Mouse (Mus musculus): ENCODE results near the gene Stpg2.
"Not testable (repeated sequence)": the region's sequence is repeated elsewhere in the genome, so short reads cannot be mapped to it uniquely, and the experiment has no call there.

Gene Stpg2

GRCm38 (mm10) chr3:139419142-139419541 is 213.6 kb downstream of the Stpg2 start:
- DNase-seq (ENCODE audit: low read depth): no peak

- DNase-seq (ENCODE audit: low read depth): no peak
Observed at GRCm38 (mm10) chr3:139442170-139442569, 236.7 kb downstream of the Stpg2 start.

GRCm38 (mm10) chr3:139495939-139496338 is 290.4 kb downstream of the Stpg2 start:
- no peak for DNase-seq (ENCODE audit: low read depth)

- DNase-seq (ENCODE audit: low read depth): no peak
Observed at GRCm38 (mm10) chr3:139502216-139502615, 296.7 kb downstream of the Stpg2 start.

- DNase-seq (ENCODE audit: low read depth): no peak
Observed at GRCm38 (mm10) chr3:139509275-139509985, 303.9 kb downstream of the Stpg2 start.

- no peak for DNase-seq (ENCODE audit: low read depth)
Observed at GRCm38 (mm10) chr3:139578496-139578895, 373.0 kb downstream of the Stpg2 start.

- no peak for DNase-seq (ENCODE audit: low read depth)
Observed at GRCm38 (mm10) chr3:139581298-139581697, 375.8 kb downstream of the Stpg2 start.

- DNase-seq (ENCODE audit: low read depth): no peak
Observed at GRCm38 (mm10) chr3:139599508-139599907, 394.0 kb downstream of the Stpg2 start.

GRCm38 (mm10) chr3:139608267-139608666 is 402.8 kb downstream of the Stpg2 start:
- DNase-seq (ENCODE audit: low read depth): not testable (repeated sequence)

- no peak for DNase-seq (ENCODE audit: low read depth)
Observed at GRCm38 (mm10) chr3:139614641-139615040, 409.1 kb downstream of the Stpg2 start.

- no peak for DNase-seq (ENCODE audit: low read depth)
Observed at GRCm38 (mm10) chr3:139615791-139616190, 410.3 kb downstream of the Stpg2 start.

- DNase-seq (ENCODE audit: low read depth): no peak
Observed at GRCm38 (mm10) chr3:139637887-139638286, 432.4 kb downstream of the Stpg2 start.

- no peak for DNase-seq (ENCODE audit: low read depth)
Observed at GRCm38 (mm10) chr3:139651505-139651904, 446.0 kb downstream of the Stpg2 start.

- no peak for DNase-seq (ENCODE audit: low read depth)
Observed at GRCm38 (mm10) chr3:139659416-139659815, 453.9 kb downstream of the Stpg2 start.

GRCm38 (mm10) chr3:139662241-139662640 is 456.7 kb downstream of the Stpg2 start:
- no peak for DNase-seq (ENCODE audit: low read depth)

- no peak for DNase-seq (ENCODE audit: low read depth)
Observed at GRCm38 (mm10) chr3:139663712-139664245, 458.3 kb downstream of the Stpg2 start.

GRCm38 (mm10) chr3:139665047-139665446 is 459.6 kb downstream of the Stpg2 start:
- no peak for DNase-seq (ENCODE audit: low read depth)

GRCm38 (mm10) chr3:139676192-139676591 is 470.7 kb downstream of the Stpg2 start:
- no peak for DNase-seq (ENCODE audit: low read depth)

- DNase-seq (ENCODE audit: low read depth): no peak
Observed at GRCm38 (mm10) chr3:139676723-139677122, 471.2 kb downstream of the Stpg2 start.

- not testable (repeated sequence) for DNase-seq (ENCODE audit: low read depth)
Observed at GRCm38 (mm10) chr3:139704238-139704637, 498.7 kb downstream of the Stpg2 start.

- not testable (repeated sequence) for DNase-seq (ENCODE audit: low read depth)
Observed at GRCm38 (mm10) chr3:139707396-139707795, 501.9 kb downstream of the Stpg2 start.

- DNase-seq (ENCODE audit: low read depth): no peak
Observed at GRCm38 (mm10) chr3:139709794-139710193, 504.3 kb downstream of the Stpg2 start.

- no peak for DNase-seq (ENCODE audit: low read depth)
Observed at GRCm38 (mm10) chr3:139728751-139729150, 523.3 kb downstream of the Stpg2 start.

- DNase-seq (ENCODE audit: low read depth): no peak
Observed at GRCm38 (mm10) chr3:139729248-139729647, 523.8 kb downstream of the Stpg2 start.
